Mouse (Mus musculus) gonadal fat pad, adult 2 months (tissue): ENCODE data around the gene Nup205. TPM values are rescaled to one million over a fixed set of nuclear protein-coding genes. Genes with fewer than 3 reads are reported as not detected.
"Not testable (repeated sequence)": the region's sequence is repeated elsewhere in the genome, so short reads cannot be mapped to it uniquely, and the experiment has no call there.

Experiments
- DNase-seq: peaks from one replicate; pipeline ENCODE4 v3.0.0-alpha.2; 2012; ENCODE audit warnings: low read depth
- polyA plus RNA-seq: library from polyadenylated mRNA; depleted of rRNA; stranded (reverse); fragments of >200 nt; gene quantifications from 2 replicates; pipeline ENCODE4 v1.2.3, GENCODE M21; 2012; rRNA removed

The Nup205 gene
- 16.5 and 21.3 TPM in 2 replicates for polyA plus RNA-seq

DNA sequence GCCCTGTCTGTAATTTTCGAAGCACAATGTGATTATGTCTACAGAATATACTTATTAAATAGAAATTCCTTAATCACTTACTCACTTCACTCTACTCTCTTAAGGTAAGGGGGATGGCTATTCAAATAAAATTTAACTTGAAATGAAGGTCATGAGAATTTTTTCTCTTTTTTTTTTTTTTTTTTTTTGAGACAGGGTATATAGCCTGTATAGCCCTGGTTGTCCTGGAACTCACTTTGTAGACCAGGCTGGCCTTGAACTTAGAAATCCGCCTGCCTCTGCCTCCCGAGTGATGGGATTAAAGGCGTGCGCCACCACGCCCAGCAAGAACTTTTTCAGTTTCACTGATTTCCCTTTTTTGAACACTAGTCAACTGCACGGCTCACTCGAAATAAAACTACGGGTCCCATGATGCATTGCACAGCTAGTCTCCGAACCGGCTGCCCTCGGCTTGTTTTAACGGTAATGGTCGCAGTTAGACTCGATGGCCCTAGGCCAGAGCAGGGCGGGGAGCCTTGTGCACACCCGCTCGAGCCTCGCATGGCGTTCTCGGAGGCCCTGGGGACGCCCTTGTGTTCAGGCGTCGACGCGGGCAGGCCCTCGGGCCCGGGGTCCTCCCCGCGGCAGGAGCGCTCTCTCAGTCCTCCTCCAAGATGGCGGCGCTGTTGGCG, at the start of gene Nup205:
Gene Nup205, plus strand, starts transcription at position 443 of the 671 bp plus-strand sequence.
- DNase-seq, result peak; percentile 50

GRCm38 (mm10) chr6:35132806-35133205, 44.4 kb upstream of the Nup205 start:
- DNase-seq, result no peak

DNA sequence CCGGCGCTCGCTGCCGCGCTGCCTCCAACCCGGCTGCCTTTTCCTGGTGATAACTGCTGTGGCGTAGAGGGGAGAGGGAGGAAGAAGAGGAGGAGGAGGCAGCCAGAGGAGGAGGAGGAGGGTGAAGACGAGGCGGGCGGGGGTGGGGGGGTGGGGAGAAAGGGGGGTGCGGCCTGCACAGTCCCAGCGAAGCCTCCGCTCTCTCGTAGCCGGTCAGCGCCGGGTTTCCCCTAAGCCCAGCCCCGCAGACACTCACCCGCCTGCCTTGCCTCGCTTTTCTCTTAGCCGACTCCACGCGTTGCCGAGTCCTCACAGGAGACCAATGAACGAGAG, 44.0 kb upstream of the Nup205 start:
- DNase-seq, result no peak

GRCm38 (mm10) chr6:35133579-35134488, 43.4 kb upstream of the Nup205 start, which contains the start of gene Cnot4:
TSS of gene Cnot4 (minus strand) at chr6:35133724.
- peak; percentile 81 for DNase-seq

DNA sequence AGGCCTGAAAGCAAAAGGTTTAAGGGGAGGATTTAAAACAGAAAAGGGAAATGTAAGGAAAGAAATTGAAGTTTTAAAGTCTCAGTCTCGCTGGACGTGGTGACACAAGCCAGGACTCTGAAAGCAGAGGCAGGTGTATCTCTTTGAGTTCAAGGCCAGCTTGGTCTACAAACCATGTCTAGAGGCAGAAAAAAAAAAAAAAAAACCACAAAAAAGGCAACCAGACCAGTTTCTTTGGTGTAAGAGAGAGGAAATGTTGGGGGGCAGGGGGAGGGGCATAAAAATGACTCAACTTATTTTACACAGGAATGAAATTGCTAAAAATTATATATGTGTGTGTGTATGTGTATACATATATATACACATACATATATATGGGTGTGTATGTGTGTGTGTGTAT, 42.4 kb upstream of the Nup205 start:
- no peak for DNase-seq

DNA sequence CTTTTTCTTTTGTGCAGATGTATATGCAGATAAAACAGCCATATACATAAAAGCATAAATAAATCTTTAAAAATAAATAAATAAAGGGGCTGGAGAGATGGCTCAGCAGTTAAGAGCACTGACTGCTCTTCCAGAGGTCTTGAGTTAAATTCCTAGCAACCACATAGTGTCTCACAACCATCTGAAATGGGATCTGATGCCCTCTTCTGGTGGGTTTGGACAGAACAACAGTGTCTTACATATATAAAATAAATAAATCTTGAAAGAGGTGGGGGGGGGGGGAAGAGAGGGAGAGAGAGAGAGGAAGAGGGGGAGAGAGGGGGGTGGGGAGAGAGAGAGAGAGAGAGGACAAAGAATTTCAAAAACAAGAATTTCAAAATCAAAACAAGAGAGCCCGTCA, 36.9 kb upstream of the Nup205 start:
- DNase-seq, result no peak

DNA sequence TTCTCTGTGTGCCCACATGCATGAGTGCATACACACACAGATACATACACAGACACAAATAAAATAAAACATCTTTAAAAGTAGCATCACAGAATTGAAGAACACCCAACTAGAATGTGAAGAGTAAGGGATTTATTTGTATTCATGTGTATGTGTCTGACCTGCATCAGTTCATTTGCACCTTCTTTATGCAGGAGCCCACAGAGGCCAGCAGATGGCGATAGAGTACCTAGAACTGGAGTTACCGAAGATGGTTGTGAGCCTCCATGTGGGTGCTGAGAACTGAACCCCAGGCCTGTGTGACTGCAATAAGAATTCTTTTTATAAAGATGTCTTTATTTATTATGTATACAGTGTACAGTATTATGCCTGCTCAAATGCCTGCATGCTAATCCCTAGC, 31.7 kb upstream of the Nup205 start:
- DNase-seq, result no peak

GRCm38 (mm10) chr6:35147726-35148422, 29.3 kb upstream of the Nup205 start:
- no peak for DNase-seq

DNA sequence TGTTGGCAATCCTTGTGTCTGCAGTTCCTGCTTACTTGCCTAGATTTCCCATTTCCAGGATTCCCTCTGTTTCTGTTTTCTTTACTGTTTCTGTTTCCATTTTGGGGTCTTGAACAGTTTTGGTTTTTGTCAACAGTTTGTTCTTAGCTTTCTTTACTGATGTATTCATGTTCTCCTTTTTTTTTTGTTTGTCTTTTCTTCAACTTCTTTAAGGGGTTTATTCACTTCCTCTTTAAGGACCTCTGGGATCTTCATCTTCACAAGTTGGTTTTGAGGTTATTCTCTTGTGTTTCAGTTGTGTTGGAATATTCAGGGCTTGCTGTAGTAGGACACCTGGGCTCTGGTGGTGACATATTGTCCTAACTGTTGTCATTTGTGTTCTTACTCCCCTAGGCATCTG, 22.7 kb upstream of the Nup205 start:
- no peak for DNase-seq

DNA sequence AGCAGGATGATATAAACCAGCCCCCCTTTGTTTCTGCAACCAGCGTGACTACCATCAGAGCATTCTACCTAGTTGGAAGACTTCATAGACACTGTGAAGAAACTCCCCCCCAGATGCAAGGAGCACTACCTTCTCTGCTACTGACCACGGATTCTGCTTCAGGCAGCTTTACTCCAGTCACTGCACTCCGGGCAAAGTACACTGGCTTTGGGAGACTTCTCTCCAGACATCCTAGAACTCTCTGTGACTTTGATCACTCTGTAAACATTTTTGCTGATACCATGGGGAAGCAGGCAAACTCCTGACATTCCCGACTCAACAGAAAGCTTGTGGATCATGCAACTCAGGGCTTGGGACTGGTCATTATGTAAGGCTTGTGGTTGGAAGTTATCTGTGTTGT, 8.0 kb upstream of the Nup205 start:
- no peak for DNase-seq

DNA sequence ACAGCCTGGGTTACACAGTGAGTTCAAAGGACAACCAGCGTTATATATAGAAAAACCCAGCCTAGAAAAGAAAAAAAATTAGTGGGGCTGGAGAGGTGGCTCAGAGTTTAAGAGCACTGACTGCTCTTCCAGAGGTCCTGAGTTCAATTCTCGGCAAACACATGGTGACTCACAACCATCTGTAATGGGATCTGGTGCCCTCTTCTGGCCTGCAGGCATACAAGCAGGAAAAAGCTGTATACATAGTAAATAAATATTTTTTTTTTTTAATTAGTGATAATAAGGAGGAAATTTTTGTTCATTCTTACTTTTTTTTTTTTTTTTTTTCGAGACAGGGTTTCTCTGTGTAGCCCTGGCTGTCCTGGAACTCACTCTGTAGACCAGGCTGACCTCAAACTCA, 5.2 kb upstream of the Nup205 start:
- not testable (repeated sequence) for DNase-seq

GRCm38 (mm10) chr6:35173181-35173580, 4.0 kb upstream of the Nup205 start:
- no peak for DNase-seq

GRCm38 (mm10) chr6:35177650-35178272, 540 bp downstream of the Nup205 start:
- DNase-seq, result no peak

GRCm38 (mm10) chr6:35179299-35179698, 2.1 kb downstream of the Nup205 start:
- DNase-seq, result not testable (repeated sequence)

GRCm38 (mm10) chr6:35184781-35185180, 7.6 kb downstream of the Nup205 start:
- no peak for DNase-seq

- DNase-seq, result no peak
Measured at GRCm38 (mm10) chr6:35191198-35191597, 14.0 kb downstream of the Nup205 start.

DNA sequence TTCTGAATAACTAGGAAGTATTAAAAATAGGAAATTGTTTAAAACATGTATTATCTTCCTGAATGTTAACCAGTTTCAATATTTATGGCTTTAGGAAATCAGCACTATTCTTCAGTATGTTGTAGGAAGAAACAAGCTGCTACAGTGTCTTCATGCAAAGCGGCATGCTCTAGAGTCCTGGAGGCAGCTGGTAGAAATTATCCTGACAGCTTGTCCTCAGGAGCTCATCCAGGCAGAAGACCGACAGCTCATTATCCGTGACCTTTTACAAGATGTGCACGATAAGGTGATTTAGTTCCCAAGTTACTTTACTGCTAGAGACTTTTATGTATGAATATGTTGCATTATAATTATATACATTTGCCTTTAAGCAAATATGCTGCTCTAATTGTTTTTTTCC, 48.5 kb downstream of the Nup205 start:
- no peak for DNase-seq

DNA sequence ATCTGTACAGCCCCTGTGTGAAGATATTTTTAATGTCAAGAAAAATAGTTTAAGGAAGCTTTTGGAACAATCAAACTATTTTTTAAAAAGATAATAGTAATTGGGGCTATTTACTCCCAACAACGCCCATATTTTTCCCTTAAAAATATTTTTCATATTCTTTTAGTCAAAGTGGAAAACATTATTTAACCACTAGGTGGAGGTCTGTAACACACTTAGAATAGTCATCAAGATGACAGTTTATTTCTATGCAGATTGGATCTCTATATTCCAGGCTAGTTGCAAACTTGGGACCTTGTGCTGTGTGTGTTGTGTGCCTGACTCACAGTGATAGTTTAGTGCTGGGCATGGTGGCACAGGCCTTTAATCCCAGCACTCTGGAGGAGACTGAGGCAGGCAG, 52.2 kb downstream of the Nup205 start:
- DNase-seq, result no peak

DNA sequence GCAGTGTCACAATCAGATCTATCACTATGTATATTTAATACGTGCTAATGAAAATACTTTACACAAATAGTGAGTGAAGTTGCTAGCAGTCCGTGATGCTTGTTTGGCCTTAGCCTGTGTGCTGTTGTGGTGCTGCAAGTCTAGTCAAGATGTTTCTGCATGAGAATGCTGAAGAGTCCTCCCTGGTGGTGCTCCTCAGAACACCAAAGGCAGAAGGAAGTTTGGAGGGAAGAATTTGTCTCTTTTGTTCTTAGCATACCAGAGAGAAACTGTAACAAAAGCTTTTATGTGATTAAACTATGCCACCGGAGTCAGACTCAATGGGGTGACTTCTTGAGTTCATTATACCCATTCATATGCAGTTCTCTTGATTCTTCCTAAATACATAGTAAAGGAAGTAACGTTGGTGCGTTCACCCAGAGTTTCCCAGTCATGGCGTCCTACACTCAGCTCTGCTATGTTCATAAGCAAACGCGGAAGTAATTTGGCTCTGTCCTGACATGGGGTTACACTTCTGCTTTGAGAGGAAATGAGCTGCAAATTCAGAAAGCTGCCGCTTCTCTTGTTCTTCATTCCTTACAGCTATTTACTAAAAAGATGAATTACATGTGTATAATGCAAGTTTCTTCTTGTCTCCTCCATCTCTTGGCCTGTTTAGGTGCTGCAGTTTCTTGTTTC, 59.0 kb downstream of the Nup205 start:
- DNase-seq, result no peak

- DNase-seq, result no peak
Measured at GRCm38 (mm10) chr6:35243252-35243651, 66.0 kb downstream of the Nup205 start.

- DNase-seq, result no peak
Measured at GRCm38 (mm10) chr6:35243989-35244388, 66.8 kb downstream of the Nup205 start.
